Mouse (Mus musculus): ENCODE measurements around the gene Chchd6. TPM values are rescaled to one million over a fixed set of nuclear protein-coding genes. Genes with fewer than 3 reads are reported as not detected.

The Chchd6 gene
- total and polyA plus RNA-seq, 3 experiments: 49.5 to 74.7 TPM; not detected in 1

DNA sequence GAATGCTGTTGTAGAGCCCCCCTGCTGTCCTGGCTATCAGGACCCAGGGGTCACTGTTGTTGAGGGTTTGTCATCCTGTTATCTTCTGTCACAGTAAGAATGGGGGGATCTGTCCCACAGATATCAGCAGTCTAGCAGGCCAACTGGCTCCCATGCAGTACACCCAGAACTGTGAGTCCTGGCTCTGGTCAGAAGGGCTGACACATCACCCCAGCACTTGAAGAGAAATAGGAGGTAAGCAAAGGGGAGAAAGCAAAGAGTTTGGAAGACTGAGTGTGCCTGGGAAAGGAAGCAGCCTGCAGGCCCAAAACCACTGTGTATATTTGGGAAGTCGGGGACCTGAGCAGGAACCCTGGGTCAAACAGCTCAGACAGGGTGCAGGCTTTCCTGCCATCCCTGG is 39.5 kb downstream of the Chchd6 start:
- Histone ChIP-seq H3K79me2 (ENCODE audit: control insufficient read depth, insufficient read depth, low read length, poor library complexity) (no peaks in the 10 kb centered on the region), H3K9me3 (replicated peaks; ENCODE audit: insufficient read depth, low read length) (no peaks in the 10 kb centered on the region), H3K27me3 (ENCODE audit: control insufficient read depth in 1 of 2, insufficient read depth in 2 of 2, low read length in 2 of 2) (no peaks in the 10 kb centered on the region), H3K27ac (ENCODE audit: control insufficient read depth, low read depth, low read length) (no peak overlapping the region), H3K4me3 (ENCODE audit: control insufficient read depth in 1 of 2, insufficient read depth in 1 of 2, low read depth in 2 of 2, low read length in 2 of 2) (no peak overlapping the region), H3K9ac (ENCODE audit: control insufficient read depth, low read depth, low read length, poor library complexity, severe bottlenecking) (no peak overlapping the region), H3K4me1 (ENCODE audit: control insufficient read depth in 1 of 2, insufficient read depth in 2 of 2, low read length in 2 of 2) (peaks cover 3 to 6% of the 10 kb centered on the region in 2 experiments; a peak in 3 of 4 replicates), H3K36me3 (ENCODE audit: control insufficient read depth in 1 of 2, insufficient read depth in 2 of 2, low read length in 2 of 2) (peaks cover 0 to 6% of the 10 kb centered on the region in 2 experiments; a peak in 2 of 4 replicates)
- DNase-seq (ENCODE audit: low read depth, low spot score): no peak
- TF ChIP-seq ZKSCAN1 (IDR thresholded peaks at IDR 0.05; ENCODE audit: low read depth, low read length) (no peak), EP300 (IDR thresholded peaks at IDR 0.05; ENCODE audit: low read depth in 1 of 2, low read length in 2 of 2) (0 out of 4 replicates have a peak, but pooled peaks of 1 of the 2 experiments have one; percentile 9), POLR2AphosphoS2 (IDR thresholded peaks at IDR 0.05; ENCODE audit: low read length) (no peak)

DNA sequence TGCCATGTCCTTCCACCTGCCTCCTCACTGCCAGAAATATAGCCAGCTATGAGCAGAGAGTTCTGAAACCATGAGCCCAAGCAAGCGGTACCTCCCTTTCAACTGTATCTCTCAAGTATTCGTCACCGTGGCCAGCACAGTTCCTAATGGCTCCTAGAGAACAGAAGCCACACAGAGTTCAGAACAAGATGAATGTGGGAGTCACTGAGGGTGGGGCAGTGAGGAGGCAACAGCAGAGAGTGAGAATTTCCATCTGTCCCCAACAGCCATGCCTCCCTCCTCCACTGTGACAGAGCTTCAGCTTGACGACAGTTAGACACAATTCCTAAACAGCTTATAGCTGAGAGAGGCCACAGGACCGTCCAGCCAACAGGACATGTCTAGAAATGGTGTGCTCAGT is 41.4 kb downstream of the Chchd6 start:
- Histone ChIP-seq H3K4me3 (ENCODE audit: control insufficient read depth in 1 of 2, insufficient read depth in 1 of 2, low read depth in 2 of 2, low read length in 2 of 2) (no peak overlapping the region), H3K79me2 (ENCODE audit: control insufficient read depth, insufficient read depth, low read length, poor library complexity) (no peaks in the 10 kb centered on the region), H3K27me3 (ENCODE audit: control insufficient read depth in 1 of 2, insufficient read depth in 2 of 2, low read length in 2 of 2) (no peaks in the 10 kb centered on the region), H3K4me1 (ENCODE audit: control insufficient read depth in 1 of 2, insufficient read depth in 2 of 2, low read length in 2 of 2) (no peaks in the 10 kb centered on the region), H3K9ac (ENCODE audit: control insufficient read depth, low read depth, low read length, poor library complexity, severe bottlenecking) (no peak overlapping the region), H3K36me3 (ENCODE audit: control insufficient read depth in 1 of 2, insufficient read depth in 2 of 2, low read length in 2 of 2) (no peaks in the 10 kb centered on the region), H3K9me3 (replicated peaks; ENCODE audit: insufficient read depth, low read length) (no peaks in the 10 kb centered on the region), H3K27ac (ENCODE audit: control insufficient read depth, low read depth, low read length) (no peak overlapping the region)
- no peak for DNase-seq (ENCODE audit: low read depth, low spot score)
- TF ChIP-seq MAZ (IDR thresholded peaks at IDR 0.05; ENCODE audit: low read depth, low read length): no peak
- TF ChIP-seq MYC (IDR thresholded peaks at IDR 0.05; ENCODE audit: low read depth, low read length): no peak
- no peak for TF ChIP-seq NRF1 (IDR thresholded peaks at IDR 0.05; ENCODE audit: insufficient read depth, low read depth, low read length, poor library complexity, severe bottlenecking)
- TF ChIP-seq CHD2 (IDR thresholded peaks at IDR 0.05; ENCODE audit: low read length): no peak
- no peak for TF ChIP-seq POLR2A (IDR thresholded peaks at IDR 0.05; ENCODE audit: control insufficient read depth in 1 of 2, insufficient read depth in 1 of 2, low read depth in 1 of 2, low read length in 2 of 2, poor library complexity in 1 of 2)
- no peak for TF ChIP-seq ZMIZ1 (IDR thresholded peaks at IDR 0.05; ENCODE audit: low read depth, low read length)
- no peak for TF ChIP-seq SMC3 (IDR thresholded peaks at IDR 0.05; ENCODE audit: low read depth, low read length)
- TF ChIP-seq TBP (IDR thresholded peaks at IDR 0.05; ENCODE audit: low read depth, low read length): no peak
- TF ChIP-seq USF2 (IDR thresholded peaks at IDR 0.05; ENCODE audit: borderline replicate concordance in 1 of 2, insufficient read depth in 1 of 2, low read depth in 1 of 2, low read length in 2 of 2): no peak
- TF ChIP-seq KAT2A (conservative IDR thresholded peaks at IDR 0.05; ENCODE audit: low read depth, low read length): no peak
- TF ChIP-seq MAFK (IDR thresholded peaks at IDR 0.05; ENCODE audit: borderline replicate concordance, low read depth, low read length): no peak
- TF ChIP-seq ZNF384 (IDR thresholded peaks at IDR 0.05; ENCODE audit: low read depth, low read length): no peak
- TF ChIP-seq ZKSCAN1 (IDR thresholded peaks at IDR 0.05; ENCODE audit: low read depth, low read length): no peak
- no peak for TF ChIP-seq EP300 (IDR thresholded peaks at IDR 0.05; ENCODE audit: low read depth in 1 of 2, low read length in 2 of 2)
- TF ChIP-seq RCOR1 (IDR thresholded peaks at IDR 0.05; ENCODE audit: low read depth, low read length): no peak

Measured in MEL (cell line).